Mouse (Mus musculus) brain, adult 2 months (tissue): Measurements from ENCODE around the gene Galnt18.

Experiments
- DNase-seq: peaks from one replicate; pipeline ENCODE4 v3.0.0; 2011; ENCODE audit warnings: low read depth, low spot score

The Galnt18 gene

GRCm38 (mm10) chr7:111486811-111487333 is 292.9 kb downstream of the Galnt18 start:
- DNase-seq, result peak; percentile 33

- no peak for DNase-seq
These were observed 295.9 kb downstream of the Galnt18 start for GRCm38 (mm10) chr7:111483896-111484295.

GRCm38 (mm10) chr7:111483321-111483720 is 296.5 kb downstream of the Galnt18 start:
- no peak for DNase-seq

- no peak for DNase-seq
These were observed 312.1 kb downstream of the Galnt18 start for GRCm38 (mm10) chr7:111467715-111468114.

- no peak for DNase-seq
These were observed 313.1 kb downstream of the Galnt18 start for GRCm38 (mm10) chr7:111466720-111467119.

- DNase-seq, result no peak
These were observed 313.7 kb downstream of the Galnt18 start for GRCm38 (mm10) chr7:111466121-111466520.

GRCm38 (mm10) chr7:111459716-111460115 is 320.1 kb downstream of the Galnt18 start:
- no peak for DNase-seq

- no peak for DNase-seq
These were observed 323.8 kb downstream of the Galnt18 start for GRCm38 (mm10) chr7:111456007-111456406.

GRCm38 (mm10) chr7:111455541-111455940 is 324.2 kb downstream of the Galnt18 start:
- peak; percentile 56 for DNase-seq

GRCm38 (mm10) chr7:111452000-111452399 is 327.8 kb downstream of the Galnt18 start:
- no peak for DNase-seq

GRCm38 (mm10) chr7:111450286-111451095 is 329.3 kb downstream of the Galnt18 start:
- DNase-seq, result peak; percentile 8

GRCm38 (mm10) chr7:111433173-111433572 is 346.6 kb downstream of the Galnt18 start:
- DNase-seq, result no peak

GRCm38 (mm10) chr7:111427392-111427791 is 352.4 kb downstream of the Galnt18 start:
- DNase-seq, result no peak
